Mouse (Mus musculus) cerebellum, adult 2 months (tissue): ENCODE data around the gene Cstb.

Experiments used
- CTCF ChIP-seq: fragments of 200-500 bp; IDR thresholded peaks from 2 replicates; pipeline ENCODE4 v1.5.1; 2011; ENCODE audit warnings: low read depth, mild to moderate bottlenecking, control low read depth, low read length, moderate library complexity, borderline replicate concordance; ENCODE audit not compliant: insufficient read depth
- POLR2A ChIP-seq: fragments of 200-500 bp; IDR thresholded peaks from 2 replicates; pipeline ENCODE4 v1.6.1; 2011; ENCODE audit warnings: low read length, control low read depth, borderline replicate concordance; ENCODE audit not compliant: insufficient read depth

GRCm38 (mm10) chr10:78385520-78385919, 39.9 kb upstream of the Cstb start:
- no peak for TF ChIP-seq CTCF
- TF ChIP-seq POLR2A: no peak
